ENCODE assay signal across 16 mouse cellular contexts in genomic region chr13:3709982-3710618, GRCm38 (mm10).
DNase-seq lines count a peak whose midpoint lies in the region; ATAC-seq and TF ChIP-seq lines count a peak whose summit lies in the region.
"Had no signal": no experiment of that assay in that cellular context is flagged by ENCODE, and none has a peak within 500 bp of the region (broad histone marks: within the 10 kb centered on the region; RNA-seq: fewer than 3 reads in every experiment).

No protein-coding gene starts in this region.

- no peaks in the 10 kb centered on the region for H3K27me3 ChIP-seq in heart, embryonic 10.5 days (ENCODE audit: insufficient read depth, poor library complexity, severe bottlenecking)
- no peaks in the 10 kb centered on the region for H3K27me3 ChIP-seq in heart, postnatal 0 days (ENCODE audit: control insufficient read depth, insufficient read depth, low read length)
- H3K27me3 ChIP-seq in limb, embryonic 15.5 days: no peaks in the 10 kb centered on the region
- no peaks in the 10 kb centered on the region for H3K27me3 ChIP-seq in lung, postnatal 0 days (replicated peaks; ENCODE audit: insufficient read depth, low read length)
- H3K27me3 ChIP-seq in kidney, embryonic 14.5 days (ENCODE audit: control insufficient read depth, insufficient read depth, low read length): no peaks in the 10 kb centered on the region
- H3K27me3 ChIP-seq: liver, embryonic 13.5 days had no signal

- no peak for TF ChIP-seq EP300 in heart, postnatal 0 days (IDR thresholded peaks at IDR 0.05; ENCODE audit: low read depth)
- no peak for TF ChIP-seq EP300 in lung, postnatal 0 days (IDR thresholded peaks at IDR 0.05)

- no peak overlapping the region for H3K9ac ChIP-seq in heart, postnatal 0 days (replicated peaks; ENCODE audit: low read depth, low read length)
- no peak overlapping the region for H3K9ac ChIP-seq in limb, embryonic 15.5 days
- no peak overlapping the region for H3K9ac ChIP-seq in lung, postnatal 0 days (replicated peaks; ENCODE audit: low read depth)
- H3K9ac ChIP-seq in kidney, embryonic 14.5 days (ENCODE audit: low read depth, low read length): no peak overlapping the region
- H3K9ac ChIP-seq: liver, embryonic 13.5 days had no signal

- H3K36me3 ChIP-seq in heart, embryonic 10.5 days: no peaks in the 10 kb centered on the region
- no peaks in the 10 kb centered on the region for H3K36me3 ChIP-seq in heart, postnatal 0 days (replicated peaks; ENCODE audit: control insufficient read depth, insufficient read depth, low read length)
- H3K36me3 ChIP-seq in limb, embryonic 15.5 days: no peaks in the 10 kb centered on the region
- no peaks in the 10 kb centered on the region for H3K36me3 ChIP-seq in lung, postnatal 0 days (ENCODE audit: insufficient read depth, low read length)
- H3K36me3 ChIP-seq in kidney, embryonic 14.5 days (ENCODE audit: control insufficient read depth, insufficient read depth, low read length): no peaks in the 10 kb centered on the region
- H3K36me3 ChIP-seq: liver, embryonic 13.5 days had no signal

- DNase-seq in heart, embryonic 10.5 days (ENCODE audit: low spot score): no peak
- no peak for DNase-seq in heart, postnatal 10 days
- no peak for DNase-seq in heart, postnatal 0 days (ENCODE audit: low spot score)
- no peak for DNase-seq in lung, postnatal 0 days (ENCODE audit: low spot score)
- DNase-seq in gastrocnemius, postnatal 4 days (ENCODE audit: low spot score in 2 of 2): no peak
- DNase-seq: adrenal gland, postnatal 14 days; B cell, adult 2 months; gastrocnemius, postnatal 36 days; kidney, postnatal 14 days; liver, embryonic 13.5 days; lung, postnatal 14 days; midbrain, embryonic 14.5 days; thymus, adult 2 months had no signal

- intact Hi-C loops in heart, postnatal 10 days (cut with DNase I): no loop called here

- H3K4me2 ChIP-seq in heart, postnatal 0 days (ENCODE audit: low read depth, low read length): no peak overlapping the region
- no peak overlapping the region for H3K4me2 ChIP-seq in limb, embryonic 15.5 days
- no peak overlapping the region for H3K4me2 ChIP-seq in lung, postnatal 0 days (replicated peaks; ENCODE audit: low read depth, low read length)
- H3K4me2 ChIP-seq in kidney, embryonic 14.5 days (replicated peaks; ENCODE audit: low read depth, low read length): no peak overlapping the region
- H3K4me2 ChIP-seq: liver, embryonic 13.5 days had no signal

- no peak overlapping the region for H3K4me3 ChIP-seq in heart, embryonic 10.5 days
- no peak overlapping the region for H3K4me3 ChIP-seq in heart, postnatal 0 days (ENCODE audit: low read depth, low read length)
- H3K4me3 ChIP-seq in limb, embryonic 15.5 days: no peak overlapping the region
- no peak overlapping the region for H3K4me3 ChIP-seq in lung, postnatal 0 days (ENCODE audit: low read depth, low read length)
- no peak overlapping the region for H3K4me3 ChIP-seq in kidney, embryonic 14.5 days (ENCODE audit: low read length)
- H3K4me3 ChIP-seq: liver, embryonic 13.5 days had no signal

- H3K9me3 ChIP-seq in heart, embryonic 10.5 days: no peaks in the 10 kb centered on the region
- no peaks in the 10 kb centered on the region; the same call in 1 of the 2 replicates for H3K9me3 ChIP-seq in heart, postnatal 0 days (replicated peaks; ENCODE audit: control insufficient read depth, low read length)
- H3K9me3 ChIP-seq in limb, embryonic 15.5 days: no peaks in the 10 kb centered on the region
- no peaks in the 10 kb centered on the region for H3K9me3 ChIP-seq in lung, postnatal 0 days (ENCODE audit: low read length)
- no peaks in the 10 kb centered on the region for H3K9me3 ChIP-seq in kidney, embryonic 14.5 days (ENCODE audit: control insufficient read depth, low read length)
- H3K9me3 ChIP-seq: liver, embryonic 13.5 days had no signal

- no peak for TF ChIP-seq CTCF in heart, postnatal 0 days (IDR thresholded peaks at IDR 0.05; ENCODE audit: low read depth)
- no peak for TF ChIP-seq CTCF in lung, postnatal 0 days (IDR thresholded peaks at IDR 0.05)

- H3K4me1 ChIP-seq in heart, embryonic 10.5 days: peaks cover 22% of the 10 kb centered on the region
- H3K4me1 ChIP-seq in heart, postnatal 0 days (ENCODE audit: control insufficient read depth, insufficient read depth): peaks cover 7% of the 10 kb centered on the region; the same call in 1 of the 2 replicates
- H3K4me1 ChIP-seq in limb, embryonic 15.5 days: peaks cover 31% of the 10 kb centered on the region
- H3K4me1 ChIP-seq in lung, postnatal 0 days (ENCODE audit: insufficient read depth, low read depth, low read length): no peaks in the 10 kb centered on the region; the same call in 1 of the 2 replicates
- peaks cover 7% of the 10 kb centered on the region; the same call in 1 of the 2 replicates for H3K4me1 ChIP-seq in kidney, embryonic 14.5 days (ENCODE audit: control insufficient read depth, insufficient read depth, low read length)
- H3K4me1 ChIP-seq: liver, embryonic 13.5 days had no signal

- 67% methylated on average over 7 of the region's 7 CpGs for WGBS in heart, embryonic 10.5 days
- WGBS in heart, postnatal 0 days: 68% methylated on average over 7 of the region's 7 CpGs
- 51% methylated on average over 7 of the region's 7 CpGs for WGBS in limb, embryonic 15.5 days
- 57% methylated on average over 7 of the region's 7 CpGs for WGBS in lung, postnatal 0 days
- WGBS in kidney, embryonic 14.5 days: 73% methylated on average over 7 of the region's 7 CpGs

- ATAC-seq in common myeloid progenitor, adult 5-6 weeks (replicated peaks; ENCODE audit: low read depth, poor library complexity, severe bottlenecking): 0 out of 2 replicates have a peak, but pooled peaks have one; percentile 42
- ATAC-seq in heart, postnatal 0 days (ENCODE audit: insufficient read depth, low read depth): no peak
- ATAC-seq in limb, embryonic 15.5 days (ENCODE audit: insufficient number of reproducible peaks, low FRiP score, low TSS enrichment, low read depth): no peak
- no peak for ATAC-seq in lung, postnatal 0 days
- ATAC-seq in kidney, embryonic 14.5 days (ENCODE audit: low FRiP score, low TSS enrichment): no peak

- H3K27ac ChIP-seq in heart, embryonic 10.5 days: 0 out of 2 replicates have a peak overlapping the region, but pooled peaks have one; percentile 16
- peak overlapping the region; percentile 74; the same call in 1 of the 2 replicates for H3K27ac ChIP-seq in heart, postnatal 0 days (ENCODE audit: low read depth)
- H3K27ac ChIP-seq in limb, embryonic 15.5 days: peak overlapping the region; percentile 81
- H3K27ac ChIP-seq in lung, postnatal 0 days (ENCODE audit: low read length): no peak overlapping the region
- no peak overlapping the region for H3K27ac ChIP-seq in kidney, embryonic 14.5 days (ENCODE audit: low read depth, low read length)
- H3K27ac ChIP-seq: liver, embryonic 13.5 days had no signal

Comparison
In these comparisons a context has a peak if more than half of its experiments do, and no peak if none do; other contexts are left out.
1. H3K27ac ChIP-seq: peak in heart, embryonic 10.5 days (single experiment), heart, postnatal 0 days (single experiment) and limb, embryonic 15.5 days (single experiment); none in lung, postnatal 0 days (single experiment) and kidney, embryonic 14.5 days (single experiment).